Mouse (Mus musculus) thymus, adult 2 months (tissue): Measurements from ENCODE around the gene Acox2.

Experiments
- CTCF ChIP-seq: fragments of 200-500 bp; IDR thresholded peaks from 2 replicates; pipeline ENCODE4 v1.5.1; 2012; ENCODE audit warnings: mild to moderate bottlenecking, control low read depth, low read length, moderate library complexity, borderline replicate concordance; ENCODE audit not compliant: control insufficient read depth, poor library complexity, insufficient read depth; ENCODE audit errors: extremely low read depth
- POLR2A ChIP-seq: fragments of 200-500 bp; IDR thresholded peaks from 2 replicates; pipeline ENCODE4 v1.6.1; 2012; ENCODE audit warnings: mild to moderate bottlenecking, low read length, control low read depth, moderate library complexity; ENCODE audit not compliant: control insufficient read depth, poor library complexity, insufficient read depth; ENCODE audit errors: extremely low read depth

GRCm38 (mm10) chr14:8191331-8191965 lies 67.7 kb downstream of the Acox2 start:
- TF ChIP-seq CTCF = no peak
- no peak for TF ChIP-seq POLR2A
